ENCODE assay signal across 10 mouse cellular contexts in the genomic region with DNA sequence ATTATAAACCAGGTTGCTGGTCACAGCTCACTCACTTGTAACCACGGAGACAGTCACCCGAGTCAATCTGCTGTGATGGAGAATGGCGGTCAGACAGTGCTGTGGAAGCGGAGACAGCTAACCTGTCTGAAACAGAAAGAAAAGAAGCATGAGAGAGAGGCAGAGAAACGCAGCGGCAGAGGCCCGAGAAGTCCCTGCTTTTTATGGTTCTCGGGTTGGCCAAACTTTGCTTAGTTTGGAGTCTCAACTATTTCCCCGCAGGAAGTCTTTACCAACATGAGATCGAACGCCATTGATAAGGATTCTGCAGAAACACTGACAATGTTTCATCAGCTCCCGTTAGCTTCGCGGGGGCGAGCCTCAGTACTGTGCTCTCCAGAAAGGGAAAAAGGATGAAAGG. TPM values are rescaled to one million over a fixed set of nuclear protein-coding genes. Genes with fewer than 3 reads are reported as not detected.
DNase-seq lines count a peak whose midpoint lies in the region; ATAC-seq and TF ChIP-seq lines count a peak whose summit lies in the region.
"Had no signal": no experiment of that assay in that cellular context is flagged by ENCODE, and none has a peak within 500 bp of the region (broad histone marks: within the 10 kb centered on the region; RNA-seq: fewer than 3 reads in every experiment).

No protein-coding gene starts in this region.

- no peak for ATAC-seq in liver, embryonic 12.5 days

- H3K79me2 ChIP-seq in MEL (ENCODE audit: control insufficient read depth, insufficient read depth, low read length, poor library complexity): no peaks in the 10 kb centered on the region; the same call in 1 of the 2 replicates

- 39% methylated on average over 15 of the region's 15 CpGs for WGBS in liver, embryonic 12.5 days (ENCODE audit: insufficient replicate concordance)

- no peak for TF ChIP-seq RAD21 in MEL (IDR thresholded peaks at IDR 0.05; ENCODE audit: low read depth, low read length)

- peaks cover 0 to 20% of the 10 kb centered on the region in 2 experiments; a peak in 2 of 4 replicates for H3K36me3 ChIP-seq in MEL (ENCODE audit: control insufficient read depth in 1 of 2, insufficient read depth in 2 of 2, low read length in 2 of 2)
- H3K36me3 ChIP-seq in liver, embryonic 12.5 days: no peaks in the 10 kb centered on the region
- H3K36me3 ChIP-seq: limb, embryonic 12.5 days had no signal

- no peaks in the 10 kb centered on the region for H3K9me3 ChIP-seq in MEL (replicated peaks; ENCODE audit: insufficient read depth, low read length)
- no peaks in the 10 kb centered on the region for H3K9me3 ChIP-seq in liver, embryonic 12.5 days (replicated peaks)
- H3K9me3 ChIP-seq: limb, embryonic 12.5 days had no signal

- H3K4me3 ChIP-seq in MEL (ENCODE audit: control insufficient read depth in 1 of 2, insufficient read depth in 1 of 2, low read depth in 2 of 2, low read length in 2 of 2): peak overlapping the region; percentile 66 to 98
- peak overlapping the region; percentile 6; the same call in 1 of the 2 replicates for H3K4me3 ChIP-seq in liver, embryonic 12.5 days
- H3K4me3 ChIP-seq: limb, embryonic 12.5 days; myocyte had no signal

- peak; percentile 9 for DNase-seq in kidney, adult 9 months
- no peak for DNase-seq in kidney, postnatal 25 days
- DNase-seq in CD4-positive helper T cell, adult 2 months (ENCODE audit: low read depth, low spot score): peak; percentile 53
- peak; percentile 76 for DNase-seq in MEL (ENCODE audit: low read depth, low spot score)
- DNase-seq in embryo, embryonic 10.5 days (ENCODE audit: low spot score): no peak
- no peak for DNase-seq in yolk sac, embryonic 10.5 days (ENCODE audit: low spot score)
- DNase-seq in adrenal gland, postnatal 14 days: no peak

- TF ChIP-seq CTCF in MEL (IDR thresholded peaks at IDR 0.05 in 2 of 3, conservative IDR thresholded peaks at IDR 0.05 in 1 of 3; ENCODE audit: control insufficient read depth in 1 of 3, insufficient read depth in 1 of 3, low read depth in 2 of 3, low read length in 3 of 3, poor library complexity in 1 of 3, severe bottlenecking in 1 of 3): no peak

- peaks cover 26 to 29% of the 10 kb centered on the region in 2 experiments for H3K4me1 ChIP-seq in MEL (ENCODE audit: control insufficient read depth in 1 of 2, insufficient read depth in 2 of 2, low read length in 2 of 2)
- peaks cover 16% of the 10 kb centered on the region for H3K4me1 ChIP-seq in liver, embryonic 12.5 days

- TF ChIP-seq EP300 in MEL (IDR thresholded peaks at IDR 0.05; ENCODE audit: low read depth in 1 of 2, low read length in 2 of 2): peak in 1 of 2 experiments; percentile 75; a peak in 2 of 4 replicates

- TF ChIP-seq POLR2A in MEL (IDR thresholded peaks at IDR 0.05; ENCODE audit: control insufficient read depth in 1 of 2, insufficient read depth in 1 of 2, low read depth in 1 of 2, low read length in 2 of 2, poor library complexity in 1 of 2): no peak; a peak in 1 of 4 replicates

- peak overlapping the region; percentile 88 for H3K27ac ChIP-seq in MEL (ENCODE audit: control insufficient read depth, low read depth, low read length)
- H3K27ac ChIP-seq in liver, embryonic 12.5 days: no peak overlapping the region
- H3K27ac ChIP-seq: limb, embryonic 12.5 days had no signal

- peak overlapping the region; percentile 79 for H3K9ac ChIP-seq in MEL (ENCODE audit: control insufficient read depth, low read depth, low read length, poor library complexity, severe bottlenecking)
- H3K9ac ChIP-seq in liver, embryonic 12.5 days: no peak overlapping the region
- H3K9ac ChIP-seq: limb, embryonic 12.5 days had no signal

- peak overlapping the region; percentile 55 for H3K4me2 ChIP-seq in liver, embryonic 12.5 days
- H3K4me2 ChIP-seq: limb, embryonic 12.5 days had no signal

- H3K27me3 ChIP-seq in MEL (ENCODE audit: control insufficient read depth in 1 of 2, insufficient read depth in 2 of 2, low read length in 2 of 2): no peaks in the 10 kb centered on the region
- H3K27me3 ChIP-seq in liver, embryonic 12.5 days (replicated peaks): peaks cover 11% of the 10 kb centered on the region; the same call in 1 of the 2 replicates
- H3K27me3 ChIP-seq: limb, embryonic 12.5 days had no signal

TF ChIP-seq in MEL, 35 proteins besides CTCF, POLR2A, EP300 and RAD21:
- peak; percentile 10; the same call in 1 of the 2 replicates for TF ChIP-seq KAT2A (conservative IDR thresholded peaks at IDR 0.05; ENCODE audit: low read depth, low read length)
- TF ChIP-seq POLR2AphosphoS5 (IDR thresholded peaks at IDR 0.05; ENCODE audit: borderline replicate concordance, low read depth, low read length): no peak
- TF ChIP-seq GATA1 (IDR thresholded peaks at IDR 0.05; ENCODE audit: low read depth, low read length): peak; percentile 82
- 0 out of 2 replicates have a peak, but pooled peaks have one; percentile 21 for TF ChIP-seq MXI1 (IDR thresholded peaks at IDR 0.05; ENCODE audit: low read depth, low read length)
- peak; percentile 40; the same call in 1 of the 2 replicates for TF ChIP-seq SIN3A (IDR thresholded peaks at IDR 0.05; ENCODE audit: low read length)

RNA-seq across cellular contexts. Expression of gene Ppp2r5a, which starts 29.0 kb away (rescaled TPM):
- 46.6 and 55.7 TPM in 2 replicates for total RNA-seq in MEL (2012; rRNA removed)
- 10 to 100 TPM in 1 of 2 experiments, not detected in 1; 48.6 TPM for polyA plus RNA-seq in MEL (2012; ENCODE audit: insufficient read depth in 1 of 2, insufficient read length in 2 of 2, low read depth in 1 of 2, low replicate concordance in 2 of 2, missing spikeins in 1 of 2)
- 33.1 and 33.9 TPM in 2 replicates for polyA plus RNA-seq in liver, embryonic 12.5 days (2016; fragmentation: Nextera tagmentation; extraction: Ambion mirVana)
- 193 and 243 TPM in 2 replicates for total RNA-seq in adrenal gland, postnatal 14 days (2021)

Comparison
In these comparisons a context has a peak if more than half of its experiments do, and no peak if none do; other contexts are left out.
1. DNase-seq: peak in kidney, adult 9 months (single experiment), CD4-positive helper T cell, adult 2 months (single experiment) and MEL (single experiment); none in kidney, postnatal 25 days (0 of 2), embryo, embryonic 10.5 days (single experiment), yolk sac, embryonic 10.5 days (single experiment) and adrenal gland, postnatal 14 days (single experiment).